In the genomic region with DNA sequence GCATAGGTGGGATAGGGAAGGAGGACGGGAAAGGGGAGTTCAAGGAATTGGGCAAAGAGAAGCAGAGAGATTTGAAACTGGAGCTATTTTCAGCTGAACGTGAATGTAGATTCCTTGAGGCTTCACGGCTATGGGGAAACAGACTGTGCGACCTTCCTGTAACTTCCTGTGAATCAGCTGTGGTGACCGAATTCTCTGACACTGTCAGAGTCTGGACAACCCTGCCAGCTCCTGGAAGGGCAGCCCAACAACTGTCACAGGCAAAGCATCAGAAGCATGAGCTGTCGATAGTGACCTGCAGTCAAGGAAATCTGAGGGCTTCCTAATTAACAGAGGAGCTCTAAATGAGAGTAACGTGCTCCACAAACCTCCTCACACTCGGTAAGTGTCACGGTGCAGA, we compare ENCODE assay signal across 12 mouse cellular contexts.
DNase-seq lines count a peak whose midpoint lies in the region; TF ChIP-seq lines count a peak whose summit lies in the region.
"Had no signal": no experiment of that assay in that cellular context is flagged by ENCODE, and none has a peak within 500 bp of the region (broad histone marks: within the 10 kb centered on the region; RNA-seq: fewer than 3 reads in every experiment).

No protein-coding gene starts in this region.

- 30% methylated on average over 9 of the region's 9 CpGs for WGBS in limb, embryonic 10.5 days

- no peaks in the 10 kb centered on the region for H3K27me3 ChIP-seq in CH12.LX (replicated peaks)
- H3K27me3 ChIP-seq in limb, embryonic 10.5 days (ENCODE audit: low read depth, poor library complexity, severe bottlenecking): no peaks in the 10 kb centered on the region
- H3K27me3 ChIP-seq: heart, embryonic 15.5 days; intestine, embryonic 15.5 days had no signal

- no peak for TF ChIP-seq CTCF in CH12.LX (conservative IDR thresholded peaks at IDR 0.05 in 1 of 2, IDR thresholded peaks at IDR 0.05 in 1 of 2; ENCODE audit: low read depth in 2 of 2, low read length in 2 of 2)
- no peak for TF ChIP-seq CTCF in cortical plate, adult 2 months (IDR thresholded peaks at IDR 0.05; ENCODE audit: extremely low read depth, insufficient read depth, low read length)

- peak overlapping the region; percentile 1; the same call in 1 of the 2 replicates for H3K27ac ChIP-seq in CH12.LX (ENCODE audit: insufficient read depth, low read depth)
- peak overlapping the region; percentile 67 for H3K27ac ChIP-seq in cortical plate, adult 2 months (ENCODE audit: insufficient read depth, low read length)
- H3K27ac ChIP-seq in limb, embryonic 10.5 days: peak overlapping the region; percentile 65
- H3K27ac ChIP-seq: heart, embryonic 15.5 days; intestine, embryonic 15.5 days; midbrain, embryonic 10.5 days had no signal

- no peak for TF ChIP-seq POLR2A in CH12.LX (IDR thresholded peaks at IDR 0.05; ENCODE audit: low read depth, low read length)
- TF ChIP-seq POLR2A in cortical plate, adult 2 months (IDR thresholded peaks at IDR 0.05; ENCODE audit: extremely low read depth, insufficient read depth, low read length): no peak

- TF ChIP-seq EP300 in CH12.LX (IDR thresholded peaks at IDR 0.05; ENCODE audit: low read length): no peak

- H3K9me3 ChIP-seq in CH12.LX (replicated peaks; ENCODE audit: low read length): peaks cover 7% of the 10 kb centered on the region
- H3K9me3 ChIP-seq in limb, embryonic 10.5 days (replicated peaks): 0 out of 2 replicates have a peak, but pooled peaks cover 1% of the 10 kb centered on the region
- H3K9me3 ChIP-seq: heart, embryonic 15.5 days; intestine, embryonic 15.5 days had no signal

- H3K9ac ChIP-seq in CH12.LX (ENCODE audit: insufficient read depth, low read depth): no peak overlapping the region
- H3K9ac ChIP-seq: heart, embryonic 15.5 days; intestine, embryonic 15.5 days had no signal

- H3K4me3 ChIP-seq in CH12.LX (replicated peaks in 1 of 3; ENCODE audit: low read depth in 2 of 3, low read length in 2 of 3, poor library complexity in 1 of 3): peak overlapping the region in 1 of 3 experiments; percentile 4
- no peak overlapping the region for H3K4me3 ChIP-seq in cortical plate, adult 2 months (ENCODE audit: insufficient read depth, low read length)
- no peak overlapping the region for H3K4me3 ChIP-seq in limb, embryonic 10.5 days
- H3K4me3 ChIP-seq: heart, embryonic 15.5 days; intestine, embryonic 15.5 days; midbrain, embryonic 10.5 days had no signal

- in situ Hi-C loops in CH12.LX (cut with MboI; ENCODE audit: low pct_ligation_motif_present, low pct_unique_long_range_greater_than_20kb, low sequenced_read_pairs): loop anchor here (5.0 kb wide), 1 partner anchor 55 kb away; no protein-coding TSS in a partner anchor

- peaks cover 0 to 58% of the 10 kb centered on the region in 2 experiments for H3K36me3 ChIP-seq in CH12.LX (replicated peaks in 1 of 2; ENCODE audit: control insufficient read depth in 1 of 2, insufficient read depth in 1 of 2, low read length in 1 of 2)
- H3K36me3 ChIP-seq in limb, embryonic 10.5 days: peaks cover 59% of the 10 kb centered on the region
- H3K36me3 ChIP-seq: heart, embryonic 15.5 days; intestine, embryonic 15.5 days had no signal

- peaks cover 37 to 100% of the 10 kb centered on the region in 2 experiments for H3K4me1 ChIP-seq in CH12.LX (ENCODE audit: control insufficient read depth in 1 of 2, insufficient read depth in 2 of 2)
- peaks cover 22% of the 10 kb centered on the region for H3K4me1 ChIP-seq in cortical plate, adult 2 months (ENCODE audit: control insufficient read depth, insufficient read depth, low read length)
- peaks cover 63% of the 10 kb centered on the region for H3K4me1 ChIP-seq in limb, embryonic 10.5 days

- dilution Hi-C loops in CH12.LX (cut with MboI; ENCODE audit: extremely low pct_ligation_motif_present, extremely low pct_unique_long_range_greater_than_20kb, low sequenced_read_pairs): no loop called here

- peak; percentile 26 to 31 for DNase-seq in heart, adult 18-20 months
- no peak for DNase-seq in heart, postnatal 4 days
- DNase-seq in CH12.LX (ENCODE audit: extremely low read depth): no peak
- no peak for DNase-seq in limb, embryonic 10.5 days (ENCODE audit: low spot score)
- DNase-seq in c-Kit-positive CD71-positive TER-119-positive erythroid progenitor cells, embryonic 14.5 days (ENCODE audit: low spot score): no peak
- no peak for DNase-seq in left cerebral cortex, adult 11 months (ENCODE audit: low spot score)
- no peak for DNase-seq in ovary, adult 18-20 months (ENCODE audit: low spot score)
- DNase-seq: thymus, adult 18-20 months had no signal

- H3K4me2 ChIP-seq in CH12.LX (ENCODE audit: insufficient read depth, low read depth, poor library complexity, severe bottlenecking): peak overlapping the region; percentile 53
- H3K4me2 ChIP-seq: heart, embryonic 15.5 days; intestine, embryonic 15.5 days had no signal

- TF ChIP-seq RAD21 in CH12.LX (IDR thresholded peaks at IDR 0.05; ENCODE audit: low read depth, low read length): no peak

- no peaks in the 10 kb centered on the region for H3K79me2 ChIP-seq in CH12.LX (replicated peaks; ENCODE audit: control insufficient read depth, extremely low read depth, insufficient read depth, poor library complexity, severe bottlenecking)

TF ChIP-seq in CH12.LX, 34 proteins besides CTCF, POLR2A, EP300 and RAD21:
- 0 out of 2 replicates have a peak, but pooled peaks have one; percentile 40 for TF ChIP-seq TBP (conservative IDR thresholded peaks at IDR 0.05; ENCODE audit: low read depth, low read length)
- no peak for TF ChIP-seq JUND (conservative IDR thresholded peaks at IDR 0.05; ENCODE audit: low read depth, low read length)
- no peak for TF ChIP-seq USF2 (conservative IDR thresholded peaks at IDR 0.05; ENCODE audit: low read depth, low read length)
TF ChIP-seq in CH12.LX: peak in this region for 1.

Comparison
In these comparisons a context has a peak if more than half of its experiments do, and no peak if none do; other contexts are left out.
1. DNase-seq: peak in heart, adult 18-20 months (2 of 2); none in heart, postnatal 4 days (single experiment), CH12.LX (single experiment), limb, embryonic 10.5 days (single experiment), c-Kit-positive CD71-positive TER-119-positive erythroid progenitor cells, embryonic 14.5 days (single experiment), left cerebral cortex, adult 11 months (single experiment) and ovary, adult 18-20 months (single experiment).
2. H3K27ac ChIP-seq: peak in every context shown above with its lines; median percentile 67 in cortical plate, adult 2 months; 65 in limb, embryonic 10.5 days; 1 in CH12.LX.